Mouse (Mus musculus) kidney, postnatal 25 days (tissue): ENCODE results near the gene Cntnap5a.
A peak's percentile ranks its signal among the peaks of the same experiment; 100 is the strongest.

Source experiments
- DNase-seq, 2 experiments: peaks; one replicate each; pipeline ENCODE4 v3.0.0; 2021; ENCODE audit warnings: mixed read lengths in 2 of 2

Gene Cntnap5a

GRCm38 (mm10) chr1:115684518-115685368 lies at the start of gene Cntnap5a:
Gene Cntnap5a, plus strand, starts transcription at chr1:115684756.
- DNase-seq = peak; percentile 48 to 57

- no peak for DNase-seq
Measured at GRCm38 (mm10) chr1:115646921-115647320, 37.6 kb upstream of the Cntnap5a start.

GRCm38 (mm10) chr1:115658343-115659064 lies 26.1 kb upstream of the Cntnap5a start:
- no peak for DNase-seq

GRCm38 (mm10) chr1:115686494-115686893 lies 1.9 kb downstream of the Cntnap5a start:
- DNase-seq = no peak

- DNase-seq = no peak
Measured at GRCm38 (mm10) chr1:115699798-115700197, 15.2 kb downstream of the Cntnap5a start.

GRCm38 (mm10) chr1:115742556-115742955 lies 58.0 kb downstream of the Cntnap5a start:
- DNase-seq = no peak

GRCm38 (mm10) chr1:115745569-115745968 lies 61.0 kb downstream of the Cntnap5a start:
- DNase-seq = no peak

- DNase-seq = no peak
Measured at GRCm38 (mm10) chr1:115784737-115785136, 100.2 kb downstream of the Cntnap5a start.

GRCm38 (mm10) chr1:115842591-115842990 lies 158.0 kb downstream of the Cntnap5a start:
- DNase-seq = no peak

GRCm38 (mm10) chr1:115847605-115848004 lies 163.0 kb downstream of the Cntnap5a start:
- no peak for DNase-seq

GRCm38 (mm10) chr1:115852206-115852605 lies 167.7 kb downstream of the Cntnap5a start:
- DNase-seq = no peak

GRCm38 (mm10) chr1:115918396-115918795 lies 233.8 kb downstream of the Cntnap5a start:
- DNase-seq = no peak

- DNase-seq = no peak
Measured at GRCm38 (mm10) chr1:115925953-115926665, 241.6 kb downstream of the Cntnap5a start.

GRCm38 (mm10) chr1:115932045-115932444 lies 247.5 kb downstream of the Cntnap5a start:
- no peak for DNase-seq

GRCm38 (mm10) chr1:115945892-115946291 lies 261.3 kb downstream of the Cntnap5a start:
- no peak for DNase-seq

- DNase-seq = no peak
Measured at GRCm38 (mm10) chr1:115956528-115956927, 272.0 kb downstream of the Cntnap5a start.

GRCm38 (mm10) chr1:115964993-115965575 lies 280.5 kb downstream of the Cntnap5a start:
- DNase-seq = no peak

- DNase-seq = no peak
Measured at GRCm38 (mm10) chr1:115990204-115990603, 305.6 kb downstream of the Cntnap5a start.

- no peak for DNase-seq
Measured at GRCm38 (mm10) chr1:116015768-116016167, 331.2 kb downstream of the Cntnap5a start.

- DNase-seq = no peak
Measured at GRCm38 (mm10) chr1:116029653-116030052, 345.1 kb downstream of the Cntnap5a start.

- no peak for DNase-seq
Measured at GRCm38 (mm10) chr1:116035897-116036296, 351.3 kb downstream of the Cntnap5a start.

GRCm38 (mm10) chr1:116036894-116037293 lies 352.3 kb downstream of the Cntnap5a start:
- no peak for DNase-seq

- DNase-seq = no peak
Measured at GRCm38 (mm10) chr1:116044083-116044482, 359.5 kb downstream of the Cntnap5a start.
